Mouse (Mus musculus) E14TG2a.4 (cell line): ENCODE data around the gene Ddc.

Experiments used
- H3K27me3 ChIP-seq: 2 replicates; pipeline ENCODE4 v1.6.1; 2014; ENCODE audit warnings: low read length, control low read depth; ENCODE audit not compliant: insufficient read depth
- H3K36me3 ChIP-seq: 2 replicates; pipeline ENCODE4 v1.6.1; 2014; ENCODE audit warnings: low read length, control low read depth; ENCODE audit not compliant: insufficient read depth
- H3K4me1 ChIP-seq: replicated peaks from 2 replicates; pipeline ENCODE4 v1.6.1; 2014; ENCODE audit warnings: low read depth, low read length, control low read depth
- H3K4me3 ChIP-seq: replicated peaks from 2 replicates; pipeline ENCODE4 v1.5.1; 2014; ENCODE audit warnings: mild to moderate bottlenecking, low read length
- H3K9me3 ChIP-seq: 2 replicates; pipeline ENCODE4 v1.6.1; 2014; ENCODE audit warnings: low read length, control low read depth
- CTCF ChIP-seq: conservative IDR thresholded peaks from 2 replicates; pipeline ENCODE4 v1.5.1; 2014; ENCODE audit warnings: low read length
- NANOG ChIP-seq: IDR thresholded peaks from 2 replicates; pipeline ENCODE4 v1.6.1; 2014; ENCODE audit warnings: borderline replicate concordance, low read length, mixed read lengths
- POU5F1 ChIP-seq: IDR thresholded peaks from 2 replicates; pipeline ENCODE4 v1.6.1; 2014; ENCODE audit warnings: low read length, borderline replicate concordance

Gene Ddc

DNA sequence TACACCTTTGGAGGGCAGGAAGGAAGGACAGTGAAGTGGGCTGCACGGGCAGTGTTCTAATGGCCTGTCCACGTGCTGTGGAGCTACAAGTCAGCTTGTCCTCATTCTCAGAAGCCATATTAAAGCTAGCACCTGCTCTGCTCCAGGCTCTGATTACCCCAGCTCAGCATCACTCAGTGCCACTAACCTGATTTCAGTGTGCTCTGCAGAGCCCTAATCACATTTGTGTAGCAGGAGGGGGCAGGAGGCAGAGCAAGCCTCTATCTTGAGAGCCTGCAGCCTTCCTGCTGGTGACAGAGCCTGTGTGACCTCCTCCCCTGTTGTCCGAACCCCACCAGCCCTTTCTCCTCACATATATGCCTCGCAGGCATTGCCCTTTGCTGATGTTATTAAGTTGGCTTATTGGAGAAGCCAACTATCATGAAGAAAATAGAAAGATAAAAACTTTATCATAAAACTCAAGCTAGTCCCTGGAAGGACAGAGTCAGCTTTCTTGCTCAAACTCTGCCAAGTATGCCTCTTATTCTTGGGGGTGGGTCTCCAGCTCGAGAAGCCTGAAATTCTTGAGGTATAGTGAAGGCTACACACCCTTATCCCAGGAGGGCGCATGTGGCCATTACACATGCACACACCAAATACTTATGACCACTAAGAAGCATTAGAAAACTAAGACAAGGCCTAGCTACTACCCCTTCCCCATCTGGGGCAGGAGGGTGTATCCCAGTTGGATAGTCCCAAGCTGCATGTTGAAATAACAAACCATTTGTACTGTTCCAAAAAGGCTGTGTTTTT is 47.3 kb downstream of the Ddc start:
- Histone ChIP-seq H3K36me3 (no peaks in the 10 kb centered on the region), H3K9me3 (no peaks in the 10 kb centered on the region), H3K27me3 (no peaks in the 10 kb centered on the region), H3K4me3 (no peak overlapping the region), H3K4me1 (peaks cover 24% of the 10 kb centered on the region)
- TF ChIP-seq NANOG (no peak), CTCF (no peak), POU5F1 (no peak)

GRCm38 (mm10) chr11:11849513-11850311 is 48.2 kb downstream of the Ddc start:
- Histone ChIP-seq H3K27me3 (no peaks in the 10 kb centered on the region), H3K4me1 (peaks cover 15% of the 10 kb centered on the region), H3K9me3 (no peaks in the 10 kb centered on the region), H3K4me3 (no peak overlapping the region), H3K36me3 (no peaks in the 10 kb centered on the region)
- TF ChIP-seq POU5F1 (no peak), CTCF (no peak), NANOG (no peak)

DNA sequence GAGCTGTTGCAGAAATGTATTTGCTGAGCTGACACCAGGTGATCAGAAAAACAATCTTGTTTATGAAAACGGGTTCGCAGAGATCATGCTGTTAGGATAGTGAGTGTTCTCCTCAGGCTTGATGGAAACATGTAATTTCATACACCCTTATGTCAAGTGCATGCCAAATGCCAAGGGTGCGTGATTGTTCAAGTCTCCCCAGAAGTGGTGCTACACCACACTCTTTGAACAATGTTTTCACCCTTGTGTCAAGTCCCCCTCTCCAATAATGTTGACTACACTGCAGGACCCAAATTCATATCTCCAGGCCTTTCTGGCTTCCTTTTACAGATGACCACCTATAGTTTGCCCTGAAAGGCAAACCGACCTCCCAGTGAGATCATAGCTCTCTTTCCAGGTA is 49.5 kb downstream of the Ddc start:
- Histone ChIP-seq H3K4me3 (no peak overlapping the region), H3K36me3 (no peaks in the 10 kb centered on the region), H3K9me3 (no peaks in the 10 kb centered on the region), H3K4me1 (peaks cover 10% of the 10 kb centered on the region), H3K27me3 (no peaks in the 10 kb centered on the region)
- TF ChIP-seq POU5F1, result no peak
- no peak for TF ChIP-seq NANOG
- no peak for TF ChIP-seq CTCF

DNA sequence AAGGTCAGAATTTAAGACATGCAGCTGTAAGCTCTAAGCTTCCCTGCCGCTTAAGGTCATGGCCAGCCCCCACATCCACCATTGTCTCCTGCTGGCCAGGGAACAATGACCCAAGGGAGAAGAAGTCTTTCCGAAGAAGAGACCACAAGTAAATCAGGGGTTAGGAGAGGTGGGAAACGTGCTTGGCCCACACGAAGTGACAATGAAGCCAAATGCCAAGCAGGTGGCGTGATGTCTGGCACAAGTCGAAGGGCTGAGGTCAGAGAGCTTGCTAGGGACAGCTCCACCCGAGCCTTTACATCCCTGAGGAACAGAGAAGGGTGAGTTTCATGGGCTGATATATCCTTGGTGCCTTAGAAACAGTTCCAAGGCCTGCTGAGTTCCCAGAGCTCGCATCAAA is 52.9 kb downstream of the Ddc start:
- peaks cover 8% of the 10 kb centered on the region for H3K4me1 ChIP-seq
- no peaks in the 10 kb centered on the region for H3K9me3 ChIP-seq
- no peaks in the 10 kb centered on the region for H3K27me3 ChIP-seq
- H3K4me3 ChIP-seq, result no peak overlapping the region
- TF ChIP-seq CTCF, result no peak
- TF ChIP-seq POU5F1, result no peak
- TF ChIP-seq NANOG, result no peak
- H3K36me3 ChIP-seq, result no peaks in the 10 kb centered on the region

- Histone ChIP-seq H3K9me3 (no peaks in the 10 kb centered on the region), H3K27me3 (no peaks in the 10 kb centered on the region), H3K4me1 (peaks cover 8% of the 10 kb centered on the region), H3K4me3 (no peak overlapping the region), H3K36me3 (no peaks in the 10 kb centered on the region)
- TF ChIP-seq CTCF (no peak), NANOG (no peak), POU5F1 (no peak)
Observed at GRCm38 (mm10) chr11:11844367-11844971, 53.5 kb downstream of the Ddc start.

DNA sequence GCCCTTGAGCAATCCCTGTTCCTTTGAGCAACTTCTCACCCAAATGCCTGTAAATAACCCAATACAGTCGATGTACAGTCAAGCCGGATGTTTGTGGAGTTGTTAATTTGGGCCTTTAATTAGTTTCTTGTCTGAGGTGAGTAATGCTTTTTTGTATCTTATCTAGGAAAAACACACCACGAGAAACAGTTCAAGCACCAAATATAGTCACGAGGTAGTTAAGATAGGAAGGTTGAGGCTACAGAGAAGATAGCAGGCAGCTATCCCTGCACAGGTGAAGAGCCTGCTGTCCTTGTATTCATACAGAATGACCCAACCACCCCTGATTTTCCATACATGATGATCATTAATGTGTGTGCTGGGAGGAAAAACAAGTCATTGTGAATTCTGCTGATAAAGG is 56.4 kb downstream of the Ddc start:
- H3K4me1 ChIP-seq, result peaks cover 16% of the 10 kb centered on the region
- H3K9me3 ChIP-seq, result no peaks in the 10 kb centered on the region
- peaks cover 4% of the 10 kb centered on the region for H3K27me3 ChIP-seq
- H3K36me3 ChIP-seq, result no peaks in the 10 kb centered on the region
- no peak for TF ChIP-seq POU5F1
- TF ChIP-seq CTCF, result no peak
- TF ChIP-seq NANOG, result no peak
- H3K4me3 ChIP-seq, result no peak overlapping the region

DNA sequence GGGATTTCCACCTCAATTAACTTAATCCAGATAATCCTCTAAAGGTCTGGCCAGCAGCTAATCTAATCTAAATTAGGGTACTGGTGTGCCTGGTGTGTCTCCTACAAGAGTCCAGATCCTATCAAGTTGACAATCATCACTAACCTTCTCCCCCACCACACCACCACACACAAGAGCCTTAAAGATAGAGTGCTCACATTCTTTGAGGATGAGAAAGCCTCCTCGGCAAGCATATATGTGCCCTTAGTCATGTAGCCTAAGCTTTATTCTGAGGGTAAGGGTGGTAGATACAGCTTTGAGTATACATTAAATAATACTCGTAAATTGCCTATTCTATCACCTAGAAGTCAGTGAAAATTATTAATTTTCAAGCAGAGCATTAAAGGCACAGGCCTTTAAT is 57.2 kb downstream of the Ddc start:
- Histone ChIP-seq H3K4me3 (no peak overlapping the region), H3K36me3 (no peaks in the 10 kb centered on the region), H3K9me3 (no peaks in the 10 kb centered on the region), H3K27me3 (peaks cover 10% of the 10 kb centered on the region), H3K4me1 (peaks cover 24% of the 10 kb centered on the region)
- TF ChIP-seq NANOG (no peak), POU5F1 (no peak), CTCF (no peak)

DNA sequence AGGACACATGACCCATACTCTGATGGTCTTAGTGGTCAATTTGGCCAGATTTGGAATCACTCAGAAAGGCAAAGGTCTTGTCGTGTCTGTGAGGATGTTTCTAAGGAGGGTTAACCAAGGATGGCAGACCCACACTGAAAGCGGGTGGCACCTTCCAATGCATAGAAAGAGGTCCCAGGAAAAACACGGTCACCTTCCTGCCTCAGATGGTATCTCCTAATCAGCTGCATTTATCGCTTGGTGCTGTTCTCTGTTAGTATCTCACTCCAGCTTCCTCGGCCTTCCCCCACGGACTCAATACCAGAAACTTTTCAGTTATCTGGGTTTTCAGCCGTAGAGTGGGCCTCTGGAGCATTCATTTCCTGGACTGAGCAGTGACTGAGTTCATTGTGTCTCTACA is 58.1 kb downstream of the Ddc start:
- Histone ChIP-seq H3K36me3 (no peaks in the 10 kb centered on the region), H3K9me3 (no peaks in the 10 kb centered on the region), H3K27me3 (peaks cover 10% of the 10 kb centered on the region), H3K4me3 (no peak overlapping the region), H3K4me1 (peaks cover 28% of the 10 kb centered on the region)
- TF ChIP-seq POU5F1 (no peak), CTCF (no peak), NANOG (no peak)
